Comparison of ENCODE assay signal across 12 mouse cellular contexts in genomic region chr6:116455781-116456180, GRCm38 (mm10). TPM values are rescaled to one million over a fixed set of nuclear protein-coding genes. Genes with fewer than 3 reads are reported as not detected.
DNase-seq lines count a peak whose midpoint lies in the region; ATAC-seq and TF ChIP-seq lines count a peak whose summit lies in the region.
"Had no signal": no experiment of that assay in that cellular context is flagged by ENCODE, and none has a peak within 500 bp of the region (broad histone marks: within the 10 kb centered on the region; RNA-seq: fewer than 3 reads in every experiment).

No protein-coding gene starts in this region.

- ATAC-seq in heart, embryonic 12.5 days (ENCODE audit: insufficient number of reproducible peaks, low FRiP score) = no peak
- no peak for ATAC-seq in forebrain, embryonic 14.5 days

- peak; percentile 25 to 64 for DNase-seq in heart, adult 2 months
- DNase-seq in CH12.LX (ENCODE audit: extremely low read depth) = peak; percentile 18
- peak; percentile 46 for DNase-seq in kidney, adult 9 months
- peak; percentile 66 for DNase-seq in lung, postnatal 36 days
- no peak for DNase-seq in cerebellum, adult 18-20 months
- no peak for DNase-seq in c-Kit-positive CD71-positive TER-119-positive erythroid progenitor cells, embryonic 14.5 days (ENCODE audit: low spot score)
- DNase-seq in forebrain, embryonic 14.5 days (ENCODE audit: low spot score) = no peak

- TF ChIP-seq CTCF in heart, adult 2 months (IDR thresholded peaks at IDR 0.05) = no peak
- TF ChIP-seq CTCF in CH12.LX (conservative IDR thresholded peaks at IDR 0.05 in 1 of 2, IDR thresholded peaks at IDR 0.05 in 1 of 2; ENCODE audit: low read depth in 2 of 2, low read length in 2 of 2) = no peak

- 0 out of 2 replicates have a peak, but pooled peaks have one; percentile 29 for TF ChIP-seq EP300 in heart, adult 2 months (IDR thresholded peaks at IDR 0.05; ENCODE audit: insufficient read depth, low read depth, low read length)
- no peak for TF ChIP-seq EP300 in CH12.LX (IDR thresholded peaks at IDR 0.05; ENCODE audit: low read length)

- TF ChIP-seq POLR2A in heart, adult 2 months (IDR thresholded peaks at IDR 0.05; ENCODE audit: insufficient read depth, low read depth, low read length) = no peak
- TF ChIP-seq POLR2A in CH12.LX (IDR thresholded peaks at IDR 0.05; ENCODE audit: low read depth, low read length) = no peak

- H3K27me3 ChIP-seq in heart, adult 2 months (ENCODE audit: control insufficient read depth, insufficient read depth, low read length) = peaks cover under 1% of the 10 kb centered on the region; the same call in 1 of the 2 replicates
- H3K27me3 ChIP-seq in heart, embryonic 12.5 days (replicated peaks) = peaks cover 13% of the 10 kb centered on the region; the same call in 1 of the 2 replicates
- no peaks in the 10 kb centered on the region for H3K27me3 ChIP-seq in CH12.LX (replicated peaks)
- 0 out of 2 replicates have a peak, but pooled peaks cover 8% of the 10 kb centered on the region for H3K27me3 ChIP-seq in forebrain, embryonic 14.5 days (replicated peaks; ENCODE audit: control insufficient read depth, insufficient read depth, low read length)

- H3K36me3 ChIP-seq in heart, adult 2 months (ENCODE audit: control insufficient read depth, insufficient read depth, low read length) = no peaks in the 10 kb centered on the region
- H3K36me3 ChIP-seq in heart, embryonic 12.5 days = no peaks in the 10 kb centered on the region
- no peaks in the 10 kb centered on the region for H3K36me3 ChIP-seq in CH12.LX (replicated peaks in 1 of 2; ENCODE audit: control insufficient read depth in 1 of 2, insufficient read depth in 1 of 2, low read length in 1 of 2)
- H3K36me3 ChIP-seq in forebrain, embryonic 14.5 days (ENCODE audit: control insufficient read depth, insufficient read depth, low read length) = no peaks in the 10 kb centered on the region
- H3K36me3 ChIP-seq: embryonic facial prominence, embryonic 10.5 days had no signal

- dilution Hi-C loops in CH12.LX (cut with MboI; ENCODE audit: extremely low pct_ligation_motif_present, extremely low pct_unique_long_range_greater_than_20kb, low sequenced_read_pairs) = no loop called here

- intact Hi-C loops in heart, adult 2 months (cut with DNase I) = no loop called here

- no peaks in the 10 kb centered on the region; the same call in 1 of the 2 replicates for H3K79me2 ChIP-seq in heart, adult 2 months (replicated peaks; ENCODE audit: control insufficient read depth, insufficient read depth, low read length)
- no peaks in the 10 kb centered on the region for H3K79me2 ChIP-seq in CH12.LX (replicated peaks; ENCODE audit: control insufficient read depth, extremely low read depth, insufficient read depth, poor library complexity, severe bottlenecking)

- no peak overlapping the region for H3K4me2 ChIP-seq in heart, embryonic 12.5 days
- no peak overlapping the region for H3K4me2 ChIP-seq in CH12.LX (ENCODE audit: insufficient read depth, low read depth, poor library complexity, severe bottlenecking)
- no peak overlapping the region for H3K4me2 ChIP-seq in forebrain, embryonic 14.5 days (ENCODE audit: low read length)

- in situ Hi-C loops in CH12.LX (cut with MboI; ENCODE audit: low pct_ligation_motif_present, low pct_unique_long_range_greater_than_20kb, low sequenced_read_pairs) = no loop called here

- 68% methylated on average over 4 of the region's 4 CpGs for WGBS in heart, adult 2 months
- 68% methylated on average over 4 of the region's 4 CpGs for WGBS in heart, embryonic 12.5 days
- 79% methylated on average over 4 of the region's 4 CpGs for WGBS in forebrain, embryonic 14.5 days

- no peaks in the 10 kb centered on the region for H3K9me3 ChIP-seq in heart, embryonic 12.5 days (replicated peaks)
- H3K9me3 ChIP-seq in CH12.LX (replicated peaks; ENCODE audit: low read length) = peaks cover 2% of the 10 kb centered on the region
- H3K9me3 ChIP-seq in forebrain, embryonic 14.5 days (replicated peaks; ENCODE audit: control insufficient read depth, low read length) = no peaks in the 10 kb centered on the region
- H3K9me3 ChIP-seq: embryonic facial prominence, embryonic 10.5 days had no signal

- peaks cover 2% of the 10 kb centered on the region for H3K4me1 ChIP-seq in heart, adult 2 months (ENCODE audit: control insufficient read depth, insufficient read depth, low read length)
- H3K4me1 ChIP-seq in heart, embryonic 12.5 days (replicated peaks) = peaks cover 9% of the 10 kb centered on the region; the same call in 1 of the 2 replicates
- H3K4me1 ChIP-seq in CH12.LX (ENCODE audit: control insufficient read depth in 1 of 2, insufficient read depth in 2 of 2) = peaks cover 14 to 33% of the 10 kb centered on the region in 2 experiments; a peak in 3 of 4 replicates
- H3K4me1 ChIP-seq in forebrain, embryonic 14.5 days (ENCODE audit: control insufficient read depth, insufficient read depth, low read length) = peaks cover under 1% of the 10 kb centered on the region; the same call in 1 of the 2 replicates

- H3K4me3 ChIP-seq in heart, adult 2 months = no peak overlapping the region
- no peak overlapping the region for H3K4me3 ChIP-seq in heart, embryonic 12.5 days
- no peak overlapping the region for H3K4me3 ChIP-seq in CH12.LX (replicated peaks in 1 of 3; ENCODE audit: low read depth in 2 of 3, low read length in 2 of 3, poor library complexity in 1 of 3)
- no peak overlapping the region for H3K4me3 ChIP-seq in forebrain, embryonic 14.5 days (ENCODE audit: low read depth, low read length)
- H3K4me3 ChIP-seq: embryonic facial prominence, embryonic 10.5 days had no signal

- no peak overlapping the region for H3K9ac ChIP-seq in heart, adult 2 months (ENCODE audit: low read depth, low read length)
- H3K9ac ChIP-seq in heart, embryonic 12.5 days = no peak overlapping the region
- no peak overlapping the region for H3K9ac ChIP-seq in CH12.LX (ENCODE audit: insufficient read depth, low read depth)
- H3K9ac ChIP-seq in forebrain, embryonic 14.5 days (ENCODE audit: low read length) = no peak overlapping the region

- no peak overlapping the region for H3K27ac ChIP-seq in heart, adult 2 months
- H3K27ac ChIP-seq in heart, embryonic 12.5 days (ENCODE audit: poor library complexity, severe bottlenecking) = no peak overlapping the region
- H3K27ac ChIP-seq in CH12.LX (ENCODE audit: insufficient read depth, low read depth) = no peak overlapping the region
- no peak overlapping the region for H3K27ac ChIP-seq in forebrain, embryonic 14.5 days (ENCODE audit: low read depth, low read length)
- H3K27ac ChIP-seq: embryonic facial prominence, embryonic 10.5 days had no signal

- TF ChIP-seq RAD21 in CH12.LX (IDR thresholded peaks at IDR 0.05; ENCODE audit: low read depth, low read length) = no peak

TF ChIP-seq in CH12.LX, 34 proteins besides CTCF, POLR2A, EP300 and RAD21:
- TF ChIP-seq CHD1 (IDR thresholded peaks at IDR 0.05; ENCODE audit: low read depth, low read length) (no peak), ETS1 (conservative IDR thresholded peaks at IDR 0.05; ENCODE audit: low read depth, low read length) (no peak), NRF1 (IDR thresholded peaks at IDR 0.05; ENCODE audit: low read depth, low read length) (no peak), USF2 (conservative IDR thresholded peaks at IDR 0.05; ENCODE audit: low read depth, low read length) (no peak), PAX5 (IDR thresholded peaks at IDR 0.05; ENCODE audit: low read length) (no peak), GABPA (IDR thresholded peaks at IDR 0.05; ENCODE audit: insufficient replicate concordance, low read depth, low read length) (no peak), BHLHE40 (IDR thresholded peaks at IDR 0.05; ENCODE audit: low read depth, low read length) (no peak), KAT2A (IDR thresholded peaks at IDR 0.05; ENCODE audit: insufficient replicate concordance, low read length) (no peak), MAX (IDR thresholded peaks at IDR 0.05; ENCODE audit: low read length) (no peak), HCFC1 (IDR thresholded peaks at IDR 0.05; ENCODE audit: low read depth, low read length) (no peak), TCF12 (IDR thresholded peaks at IDR 0.05; ENCODE audit: low read depth, low read length) (no peak), POLR2AphosphoS2 (IDR thresholded peaks at IDR 0.05; ENCODE audit: low read depth, low read length) (no peak), ZC3H11A (IDR thresholded peaks at IDR 0.05; ENCODE audit: low read depth, low read length) (no peak), MYC (IDR thresholded peaks at IDR 0.05; ENCODE audit: low read depth, low read length) (no peak)
TF ChIP-seq in CH12.LX: peak in this region for 0.

RNA-seq across cellular contexts. Expression of gene Alox5, which starts 5.2 kb away (rescaled TPM):
- 10 to 100 TPM; 14.3 to 16.4 TPM for total RNA-seq in heart, adult 2 months (2021)
- 6.6 and 12.2 TPM in 2 replicates for polyA plus RNA-seq in heart, adult 2 months (2012; rRNA removed)
- polyA plus RNA-seq in heart, embryonic 12.5 days (2016; fragmentation: Nextera tagmentation; extraction: Ambion mirVana) = 2.6 and 2.7 TPM in 2 replicates
- total RNA-seq in CH12.LX (2012; rRNA removed) (not detected in 2 replicates), CH12.LX (2014; rRNA removed) (not detected in 2 replicates)
- polyA plus RNA-seq in CH12.LX (2012; ENCODE audit: insufficient read length, low read depth) = not detected in 2 replicates
- polyA plus RNA-seq in forebrain, embryonic 14.5 days (2014; fragmentation: Nextera tagmentation; extraction: Ambion mirVana) = 0.50 and 0.74 TPM in 2 replicates

RNA-seq across cellular contexts. Expression of gene Olfr211, which starts 33.1 kb away (rescaled TPM):
- not detected for total RNA-seq in heart, adult 2 months (2021)
- not detected in 2 replicates for polyA plus RNA-seq in heart, adult 2 months (2012; rRNA removed)
- polyA plus RNA-seq in heart, embryonic 12.5 days (2016; fragmentation: Nextera tagmentation; extraction: Ambion mirVana) = not detected in 2 replicates
- not detected in 2 replicates for total RNA-seq in CH12.LX (2012; rRNA removed)
- total RNA-seq in CH12.LX (2014; rRNA removed) = not detected in 2 replicates
- not detected in 2 replicates for polyA plus RNA-seq in CH12.LX (2012; ENCODE audit: insufficient read length, low read depth)
- not detected in 2 replicates for polyA plus RNA-seq in forebrain, embryonic 14.5 days (2014; fragmentation: Nextera tagmentation; extraction: Ambion mirVana)
- total RNA-seq: adrenal gland, postnatal 4 days; midbrain, postnatal 0 days had no signal
- polyA plus RNA-seq: embryonic facial prominence, embryonic 10.5 days; limb, embryonic 11.5 days; midbrain, postnatal 0 days had no signal

RNA-seq across cellular contexts. Expression of gene Olfr212, which starts 50.5 kb away (rescaled TPM):
- not detected for total RNA-seq in heart, adult 2 months (2021)
- polyA plus RNA-seq in heart, adult 2 months (2012; rRNA removed) = not detected in 2 replicates
- polyA plus RNA-seq in heart, embryonic 12.5 days (2016; fragmentation: Nextera tagmentation; extraction: Ambion mirVana) = not detected in 2 replicates
- total RNA-seq in CH12.LX (2012; rRNA removed) = not detected in 2 replicates
- not detected in 2 replicates for total RNA-seq in CH12.LX (2014; rRNA removed)
- polyA plus RNA-seq in CH12.LX (2012; ENCODE audit: insufficient read length, low read depth) = not detected in 2 replicates
- polyA plus RNA-seq in forebrain, embryonic 14.5 days (2014; fragmentation: Nextera tagmentation; extraction: Ambion mirVana) = not detected in 2 replicates
- total RNA-seq: midbrain, postnatal 0 days had no signal
- polyA plus RNA-seq: embryonic facial prominence, embryonic 10.5 days; limb, embryonic 11.5 days had no signal

Comparison
In these comparisons a context has a peak if more than half of its experiments do, and no peak if none do; other contexts are left out.
1. DNase-seq: peak in heart, adult 2 months (2 of 2), CH12.LX (single experiment), kidney, adult 9 months (single experiment) and lung, postnatal 36 days (single experiment); none in cerebellum, adult 18-20 months (0 of 2), c-Kit-positive CD71-positive TER-119-positive erythroid progenitor cells, embryonic 14.5 days (single experiment) and forebrain, embryonic 14.5 days (single experiment).